Mouse (Mus musculus) ES-E14 (cell line): ENCODE results near the gene Slc16a10. TPM values are rescaled to one million over a fixed set of nuclear protein-coding genes. Genes with fewer than 3 reads are reported as not detected.

ENCODE experiments used
- DNase-seq: peaks from one replicate; pipeline ENCODE4 v3.0.0-alpha.2; 2013; ENCODE audit warnings: low read depth, low spot score
- H3K27ac ChIP-seq: 2 replicates; pipeline ENCODE4 v1.5.1; 2012; ENCODE audit warnings: low read depth, mild to moderate bottlenecking, low read length, moderate library complexity, mixed read lengths; ENCODE audit not compliant: poor library complexity, insufficient read depth, severe bottlenecking
- H3K36me3 ChIP-seq: 2 replicates; pipeline ENCODE4 v1.6.1; 2012; ENCODE audit warnings: mild to moderate bottlenecking, low read length, moderate library complexity, mixed read lengths; ENCODE audit not compliant: control insufficient read depth, poor library complexity, insufficient read depth, severe bottlenecking
- H3K4me1 ChIP-seq, 2 experiments: fragments of 150-350 bp in 1 of 2; sonication (generic) in 1 of 2; 2 replicates each; pipeline ENCODE4 v1.6.1; 2012; ENCODE audit warnings: low read length in 2 of 2, mild to moderate bottlenecking in 1 of 2, mixed read lengths in 1 of 2; ENCODE audit not compliant: control insufficient read depth in 2 of 2, insufficient read depth in 2 of 2, poor library complexity in 1 of 2
- H3K4me3 ChIP-seq, 2 experiments: fragments of 150-350 bp in 1 of 2; sonication (generic) in 1 of 2; 2 replicates each; pipeline ENCODE4 v1.5.1; 2012; ENCODE audit warnings: low read length in 2 of 2, low read depth in 1 of 2, mild to moderate bottlenecking in 1 of 2, mixed read lengths in 1 of 2; ENCODE audit not compliant: insufficient read depth in 1 of 2, poor library complexity in 1 of 2, severe bottlenecking in 1 of 2
- H3K9ac ChIP-seq: 2 replicates; pipeline ENCODE4 v1.6.1; 2012; ENCODE audit warnings: low read depth, mild to moderate bottlenecking, low read length, mixed read lengths; ENCODE audit not compliant: poor library complexity, insufficient read depth, severe bottlenecking
- H3K9me3 ChIP-seq: fragments of 150-350 bp; sonication (generic); 2 replicates; pipeline ENCODE4 v1.6.1; 2012; ENCODE audit warnings: low read depth, mild to moderate bottlenecking, low read length; ENCODE audit not compliant: control insufficient read depth, insufficient read depth
- CHD2 ChIP-seq: IDR thresholded peaks from 2 replicates; pipeline ENCODE4 v1.6.1; 2014; ENCODE audit warnings: mild to moderate bottlenecking, low read depth, low read length, inconsistent platforms
- HCFC1 ChIP-seq: IDR thresholded peaks from 2 replicates; pipeline ENCODE4 v1.6.1; 2012; ENCODE audit warnings: low read length, inconsistent platforms, borderline replicate concordance; ENCODE audit not compliant: insufficient read depth
- MAFK ChIP-seq: IDR thresholded peaks from 2 replicates; pipeline ENCODE4 v1.6.1; 2014; ENCODE audit warnings: mild to moderate bottlenecking, low read depth, low read length, inconsistent platforms; ENCODE audit not compliant: insufficient read depth
- ZC3H11A ChIP-seq: IDR thresholded peaks from 2 replicates; pipeline ENCODE4 v1.6.1; 2012; ENCODE audit warnings: low read depth, mild to moderate bottlenecking, inconsistent platforms, low read length, borderline replicate concordance
- ZNF384 ChIP-seq: IDR thresholded peaks from 2 replicates; pipeline ENCODE4 v1.6.1; 2012; ENCODE audit warnings: low read depth, low read length, inconsistent platforms
- in situ Hi-C, 2 experiments: fragments of 600-800 bp; cut with MboI; formaldehyde crosslinking; loops; one replicate each; pipeline ENCODE4 v1.15.1; 2025; ENCODE audit warnings: low sequenced_read_pairs in 2 of 2, inconsistent platforms in 1 of 2; ENCODE audit not compliant: unreplicated experiment in 2 of 2
- total RNA-seq: library from RNA; depleted of rRNA; stranded (reverse); fragments of 300-350 nt; gene quantifications from 2 replicates; pipeline ENCODE4 v1.2.3, GENCODE M21; 2012

Gene Slc16a10
- total RNA-seq, 1 experiment = 6.2 TPM

DNA sequence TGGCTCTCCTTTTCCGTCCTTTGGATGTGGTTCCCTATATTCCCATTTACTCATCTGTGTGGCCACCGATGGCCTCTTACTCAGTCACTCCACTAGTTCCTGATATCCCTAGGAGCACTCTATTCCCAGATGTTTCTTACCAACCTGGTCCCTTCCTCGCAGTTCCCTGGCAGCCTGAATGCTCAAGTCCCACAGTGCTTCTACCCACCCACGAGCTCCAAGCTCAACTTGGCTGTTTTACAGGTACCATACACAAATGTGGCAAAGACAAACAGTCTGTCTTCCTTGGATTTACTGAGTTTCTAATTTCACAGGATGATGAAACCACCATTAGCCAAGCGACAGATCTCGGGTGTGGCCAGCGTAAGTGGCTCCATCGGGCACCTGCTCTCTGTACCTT, 87.6 kb downstream of the Slc16a10 start:
- TF ChIP-seq ZNF384 = no peak
- TF ChIP-seq HCFC1 = no peak
- no peak for TF ChIP-seq MAFK
- no peak for TF ChIP-seq ZC3H11A
- no peak for TF ChIP-seq CHD2
- H3K27ac ChIP-seq = no peak overlapping the region
- H3K9me3 ChIP-seq = no peaks in the 10 kb centered on the region
- no peaks in the 10 kb centered on the region for H3K4me1 ChIP-seq
- no peak overlapping the region for H3K4me3 ChIP-seq
- H3K9ac ChIP-seq = no peak overlapping the region
- in situ Hi-C loops = no loop called here
- DNase-seq = no peak
- no peaks in the 10 kb centered on the region for H3K36me3 ChIP-seq

DNA sequence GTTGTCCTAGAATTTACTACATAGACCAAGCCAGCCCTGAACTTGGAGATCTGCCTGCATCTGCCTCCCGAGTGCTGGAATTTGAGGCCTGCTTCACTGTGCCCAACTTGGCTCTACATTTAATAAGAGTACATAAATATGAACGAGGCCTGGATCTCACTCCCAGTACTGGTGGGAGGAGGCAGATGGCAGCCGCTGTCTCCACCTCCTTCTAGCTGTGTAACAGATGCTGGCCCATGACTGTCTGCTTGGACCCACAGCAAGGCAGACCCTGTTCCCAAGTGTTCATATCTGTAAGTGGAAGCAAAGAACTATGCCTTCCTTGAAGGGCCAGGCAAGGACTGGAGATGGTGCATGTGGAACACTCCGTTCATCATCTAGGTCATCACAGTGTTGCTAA, 88.2 kb downstream of the Slc16a10 start:
- Histone ChIP-seq H3K9me3 (no peaks in the 10 kb centered on the region), H3K9ac (no peak overlapping the region), H3K27ac (no peak overlapping the region), H3K36me3 (no peaks in the 10 kb centered on the region), H3K4me3 (no peak overlapping the region), H3K4me1 (no peaks in the 10 kb centered on the region)
- in situ Hi-C loops = no loop called here
- TF ChIP-seq HCFC1 = no peak
- no peak for DNase-seq

DNA sequence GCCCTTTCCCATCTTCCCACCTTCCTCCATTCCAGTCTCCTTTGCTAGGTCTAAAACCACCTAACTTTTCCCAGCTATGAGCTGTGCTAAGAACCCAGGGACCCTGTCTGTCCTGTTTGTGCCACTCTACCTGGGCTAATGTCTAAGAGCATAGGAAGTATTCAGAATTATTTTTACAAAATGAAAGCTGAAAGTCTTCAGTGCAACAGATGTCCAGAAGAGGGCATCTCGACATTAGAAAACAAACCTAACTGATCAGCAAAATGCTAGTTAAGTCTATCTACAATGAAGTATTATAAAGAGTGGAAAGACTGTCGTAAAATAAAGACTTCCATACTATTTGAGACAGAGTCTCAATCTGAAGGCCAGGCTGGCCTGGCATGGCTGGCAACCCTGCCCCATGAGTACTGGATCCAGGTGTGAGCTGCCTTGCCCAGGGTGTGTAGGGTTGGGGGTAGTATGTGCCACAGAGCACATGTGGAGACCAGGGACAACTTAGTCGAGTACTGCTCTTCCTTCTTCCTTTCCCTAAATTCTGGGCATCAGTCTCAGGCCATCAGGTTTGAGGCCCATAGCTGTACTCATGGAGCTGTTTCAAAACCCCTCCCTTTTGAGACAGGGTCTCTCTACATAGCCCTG, 88.7 kb downstream of the Slc16a10 start:
- DNase-seq = no peak
- Histone ChIP-seq H3K36me3 (no peaks in the 10 kb centered on the region), H3K27ac (no peak overlapping the region), H3K4me1 (no peaks in the 10 kb centered on the region), H3K4me3 (no peak overlapping the region), H3K9ac (no peak overlapping the region), H3K9me3 (no peaks in the 10 kb centered on the region)
- TF ChIP-seq CHD2 (no peak), HCFC1 (no peak), ZNF384 (no peak), ZC3H11A (no peak), MAFK (no peak)
- in situ Hi-C loops = no loop called here

DNA sequence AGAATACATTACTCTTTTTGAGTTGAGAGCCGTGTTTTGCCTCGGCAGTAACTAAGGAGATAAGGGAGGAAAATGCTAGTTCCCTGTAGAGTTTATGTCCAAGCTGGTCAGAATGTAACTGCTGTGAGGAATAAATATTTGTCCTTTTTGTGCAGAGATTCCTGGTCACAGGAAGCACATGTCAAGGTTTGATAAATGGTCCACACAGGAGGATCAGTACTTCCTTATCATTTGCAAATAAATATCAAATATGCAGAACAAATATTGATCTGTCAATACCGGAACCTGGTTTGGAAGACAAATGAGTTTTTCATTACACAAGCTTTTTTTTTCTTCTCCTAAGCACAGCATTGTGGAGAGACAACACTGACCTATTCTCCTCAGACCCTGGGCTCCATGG, 90.1 kb downstream of the Slc16a10 start:
- H3K4me3 ChIP-seq = no peak overlapping the region
- no peaks in the 10 kb centered on the region for H3K4me1 ChIP-seq
- DNase-seq = no peak
- no peak overlapping the region for H3K9ac ChIP-seq
- in situ Hi-C loops = no loop called here
- H3K36me3 ChIP-seq = no peaks in the 10 kb centered on the region
- no peaks in the 10 kb centered on the region for H3K9me3 ChIP-seq
- H3K27ac ChIP-seq = no peak overlapping the region
- TF ChIP-seq CHD2 (no peak), MAFK (no peak), ZC3H11A (no peak), ZNF384 (no peak), HCFC1 (no peak)

DNA sequence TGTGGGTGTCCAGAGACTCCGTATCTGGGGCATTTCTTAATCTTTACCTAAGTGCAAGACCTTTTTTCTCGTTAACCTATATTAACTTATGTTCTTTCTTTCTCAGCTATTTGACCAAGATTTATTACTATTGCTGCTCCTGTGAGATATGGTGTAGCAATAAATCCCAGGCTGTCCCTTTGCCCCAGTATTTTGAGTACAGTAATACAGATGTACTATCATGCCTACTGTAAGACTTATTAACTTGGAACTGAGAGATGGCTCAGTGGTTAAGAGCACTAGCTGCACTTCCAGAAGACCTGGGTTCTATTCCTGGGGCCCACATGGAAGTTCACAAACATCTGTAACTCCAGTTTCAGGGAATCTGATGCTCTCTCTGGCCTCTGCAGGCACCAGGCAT, 91.3 kb downstream of the Slc16a10 start:
- Histone ChIP-seq H3K4me1 (no peaks in the 10 kb centered on the region), H3K9ac (no peak overlapping the region), H3K27ac (no peak overlapping the region), H3K36me3 (no peaks in the 10 kb centered on the region), H3K9me3 (no peaks in the 10 kb centered on the region), H3K4me3 (no peak overlapping the region)
- no peak for DNase-seq
- in situ Hi-C loops = no loop called here
- TF ChIP-seq ZNF384 (no peak), CHD2 (no peak)
